Mouse (Mus musculus): ENCODE data around the gene Sstr3.

Gene Sstr3

DNA sequence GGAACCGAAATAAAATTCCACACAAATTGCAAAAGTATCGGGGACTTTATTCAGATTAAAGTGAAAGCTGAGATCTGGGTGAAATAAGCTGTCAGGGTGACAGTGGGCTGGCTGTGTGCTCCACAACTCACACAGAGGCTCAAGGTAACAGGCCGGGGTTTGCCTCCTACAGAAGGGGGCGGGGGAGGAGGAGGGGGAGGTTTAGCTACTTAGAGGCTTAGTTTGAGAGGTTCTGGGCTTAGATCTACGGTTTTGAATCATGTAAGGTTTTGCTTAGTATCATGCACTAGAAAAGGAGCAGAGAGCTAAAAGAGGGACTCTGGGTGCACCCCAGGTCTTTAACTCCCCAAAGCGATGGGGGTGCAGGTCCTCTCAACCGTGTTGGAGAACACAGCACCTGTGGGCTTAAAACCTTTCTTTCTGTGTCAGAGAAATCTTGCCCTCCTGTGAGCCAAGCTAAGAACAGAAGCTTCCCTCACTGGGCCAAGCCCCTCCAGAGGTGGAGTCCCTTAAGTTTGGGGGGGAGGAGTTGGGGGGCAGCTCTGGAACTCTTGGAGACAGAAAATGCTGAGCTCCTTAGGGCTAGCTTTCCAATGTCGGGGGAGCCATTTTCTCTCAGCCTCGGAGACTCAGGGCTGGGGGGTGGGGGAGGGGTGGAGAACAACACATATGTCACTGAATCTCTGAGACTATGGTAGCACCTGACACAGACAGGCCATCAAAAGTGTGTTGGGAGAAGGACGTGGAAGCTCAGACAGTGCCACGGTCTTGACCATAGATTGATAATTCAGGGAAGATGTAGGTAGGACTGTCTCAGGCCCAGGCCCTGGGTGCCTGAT, 14.9 kb upstream of the Sstr3 start:
- DNase-seq (ENCODE audit: low spot score in 2 of 2): no peak

DNA sequence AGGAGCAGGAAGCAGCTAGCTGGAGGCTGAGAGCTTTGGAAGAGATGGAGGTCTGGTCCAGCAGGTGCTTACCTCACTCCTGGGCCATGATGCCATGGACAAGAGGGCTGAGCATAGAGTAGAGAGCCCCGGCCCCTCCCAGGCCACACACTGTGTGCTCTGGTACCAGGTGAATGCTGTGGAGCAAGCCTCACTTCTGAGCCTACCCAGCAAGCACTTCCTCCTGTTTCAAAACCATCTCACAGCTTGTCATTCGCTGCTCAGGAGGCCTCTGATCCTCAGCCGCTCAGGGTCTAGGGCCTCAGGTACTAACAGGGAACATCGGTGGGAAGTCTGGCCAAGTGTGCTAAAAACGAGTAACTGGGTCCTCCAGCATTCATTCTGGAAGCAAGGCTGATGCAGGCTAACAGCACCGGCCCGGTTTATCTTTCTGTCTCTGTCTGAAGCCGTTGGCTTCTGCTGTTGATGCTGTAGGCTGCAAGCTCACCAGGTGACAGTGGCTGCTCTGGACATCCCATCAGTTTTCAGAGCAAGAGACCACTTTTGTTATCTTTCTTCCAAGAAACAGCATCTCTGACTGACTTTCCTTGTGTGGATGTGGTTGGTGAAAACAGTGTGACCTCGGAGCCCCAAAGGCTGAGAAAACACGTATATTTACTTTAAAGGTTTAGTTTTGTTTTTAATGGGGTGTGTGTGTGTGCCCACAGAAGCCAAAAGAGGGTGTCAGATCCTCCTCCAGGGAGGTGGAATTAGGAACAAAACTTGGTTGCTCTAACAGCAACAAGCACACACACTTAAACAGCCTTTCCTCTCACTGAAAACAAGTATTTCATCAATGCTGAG, 13.4 kb upstream of the Sstr3 start:
- no peak for DNase-seq (ENCODE audit: low spot score in 2 of 2)

DNA sequence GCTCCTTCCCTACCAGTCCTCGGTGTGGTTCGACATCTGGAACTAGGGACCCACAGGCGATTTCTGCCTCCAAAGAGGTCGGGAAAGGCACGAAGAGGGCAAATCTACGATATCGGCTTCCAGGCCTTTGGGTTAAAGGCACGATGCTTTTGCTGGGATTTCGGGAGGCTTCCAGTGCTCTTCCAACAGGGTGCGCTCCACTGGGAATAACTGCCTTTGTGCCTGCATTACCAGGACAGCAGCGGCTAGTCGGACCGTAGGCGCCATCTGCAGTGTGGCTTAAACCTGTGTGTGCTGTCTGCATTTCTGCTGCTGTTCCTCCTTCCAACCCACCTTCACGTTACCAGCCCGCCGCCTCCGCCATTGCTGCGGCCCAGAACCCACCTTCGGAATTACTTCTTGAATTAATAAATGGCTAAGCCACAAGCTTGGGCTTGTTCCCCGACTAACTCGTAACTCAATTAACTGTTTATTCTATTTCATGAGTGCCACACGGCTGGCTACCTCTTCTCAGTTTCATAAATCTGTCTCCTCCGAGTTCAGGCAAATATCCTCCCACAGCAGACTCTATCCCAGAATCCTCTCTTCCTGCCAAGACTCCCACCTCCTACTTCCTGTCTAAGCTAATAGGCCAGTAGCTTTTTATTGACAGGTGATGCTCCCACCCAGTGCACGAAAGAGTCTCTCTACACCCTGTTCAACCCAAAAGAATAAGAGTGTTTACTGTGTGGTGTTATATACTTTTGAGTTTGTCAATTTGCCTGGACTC, 10.2 kb upstream of the Sstr3 start:
- DNase-seq (ENCODE audit: low spot score in 2 of 2): no peak

DNA sequence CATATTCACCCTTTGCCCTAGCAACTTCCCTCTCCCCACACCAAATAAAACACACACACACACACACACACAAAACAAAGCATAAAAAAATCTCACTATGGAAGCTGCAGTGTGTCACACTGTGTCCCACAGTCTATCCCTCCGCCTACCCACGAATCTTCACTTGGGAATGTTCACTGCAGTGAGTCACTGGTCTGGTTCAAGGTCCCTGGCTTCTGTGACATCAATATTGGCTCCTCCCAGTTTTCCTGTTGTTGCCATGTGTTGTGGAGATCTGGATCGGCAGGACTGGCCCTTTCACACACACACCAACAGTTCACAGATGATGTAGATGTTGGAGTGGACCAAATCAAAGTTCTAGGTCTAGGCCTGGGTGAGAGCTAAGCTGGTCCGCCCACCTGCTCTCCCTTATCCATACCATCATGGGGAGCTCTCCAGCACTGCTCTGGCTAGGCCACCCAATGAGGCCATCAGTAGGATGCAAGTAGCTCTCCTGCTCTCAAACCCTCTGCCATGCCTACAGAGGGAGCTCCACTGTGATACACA, 4.8 kb upstream of the Sstr3 start:
- no peak for DNase-seq (ENCODE audit: low spot score in 2 of 2)

DNA sequence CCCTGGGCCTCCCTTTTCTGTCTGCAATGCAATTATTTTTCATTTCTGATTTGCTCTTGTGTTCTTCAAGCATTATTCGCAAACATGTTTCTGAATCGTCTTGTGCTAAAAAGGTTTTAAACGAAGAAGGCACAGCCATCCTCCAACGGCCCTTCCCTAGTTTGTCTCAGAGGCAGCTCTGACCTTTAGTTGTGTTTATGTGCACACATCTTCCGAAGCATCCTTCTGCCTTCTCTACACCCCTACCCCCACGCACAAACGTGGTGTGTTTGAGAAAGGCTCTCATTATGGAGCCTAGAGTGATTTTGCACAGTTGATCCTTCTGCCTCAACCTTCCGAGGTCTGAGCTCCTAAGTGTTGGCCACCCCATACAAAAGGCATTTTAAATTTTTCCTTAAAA, 4.2 kb upstream of the Sstr3 start:
- DNase-seq (ENCODE audit: low spot score in 2 of 2): no peak

DNA sequence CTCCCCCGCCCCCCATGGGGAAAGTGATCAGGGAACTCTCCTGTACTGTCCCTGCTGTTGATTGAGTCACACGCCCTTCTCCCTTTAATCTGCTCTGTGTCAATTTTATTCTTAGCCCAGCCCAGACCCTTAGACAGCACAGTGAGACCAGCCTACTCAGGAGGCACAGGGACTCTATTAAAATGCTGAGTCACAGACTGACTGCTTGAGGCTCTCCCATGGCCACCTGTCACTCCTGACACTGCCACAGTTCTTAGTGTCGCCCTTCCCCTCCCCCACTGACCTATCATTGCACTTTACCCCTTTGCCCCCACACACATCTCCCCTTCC, 3.8 kb upstream of the Sstr3 start:
- no peak for DNase-seq (ENCODE audit: low spot score in 2 of 2)

DNA sequence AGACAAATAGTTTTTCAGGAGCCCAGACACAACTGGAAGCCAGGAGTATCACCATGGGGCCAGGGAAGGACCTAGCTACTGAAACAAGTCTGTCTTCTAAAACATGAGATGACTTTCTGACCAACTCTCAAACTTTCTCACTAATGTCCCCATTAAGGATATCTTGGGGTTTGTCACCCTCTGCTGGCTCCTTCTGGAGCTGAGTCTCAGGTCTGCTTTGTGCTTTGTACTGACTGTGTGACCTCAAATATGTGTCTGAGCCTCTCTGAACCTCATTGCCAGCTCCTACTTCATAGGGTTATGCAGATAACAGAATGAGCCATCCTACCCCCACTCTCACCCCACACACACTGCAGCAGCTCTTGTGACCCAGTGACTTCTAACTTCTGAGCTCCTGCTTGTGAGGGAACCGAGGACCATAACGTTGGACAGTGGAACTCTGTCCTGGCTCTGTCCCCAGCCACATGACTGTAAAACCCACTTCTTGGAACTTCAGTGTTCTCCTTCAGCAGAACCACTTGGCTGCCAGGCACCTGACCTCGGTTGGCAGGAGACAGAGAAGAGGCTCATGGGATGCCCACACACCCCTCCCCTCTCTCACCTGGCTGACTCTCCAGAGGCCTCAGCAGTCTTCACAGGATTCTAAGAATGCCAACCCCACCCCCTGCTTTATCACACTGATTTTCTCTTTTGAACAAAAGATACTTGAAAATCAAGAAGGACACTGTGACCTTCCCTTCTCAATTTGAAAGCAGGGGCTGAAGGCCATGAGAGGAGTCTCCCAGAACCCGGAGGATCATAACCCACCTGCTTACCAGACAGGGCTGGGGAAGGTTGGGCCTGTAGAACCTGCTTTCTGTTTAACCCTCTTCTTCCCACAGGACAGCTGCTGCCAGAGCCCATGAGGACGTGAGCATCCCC, 3.2 kb upstream of the Sstr3 start:
- DNase-seq (ENCODE audit: low spot score in 2 of 2): no peak

DNA sequence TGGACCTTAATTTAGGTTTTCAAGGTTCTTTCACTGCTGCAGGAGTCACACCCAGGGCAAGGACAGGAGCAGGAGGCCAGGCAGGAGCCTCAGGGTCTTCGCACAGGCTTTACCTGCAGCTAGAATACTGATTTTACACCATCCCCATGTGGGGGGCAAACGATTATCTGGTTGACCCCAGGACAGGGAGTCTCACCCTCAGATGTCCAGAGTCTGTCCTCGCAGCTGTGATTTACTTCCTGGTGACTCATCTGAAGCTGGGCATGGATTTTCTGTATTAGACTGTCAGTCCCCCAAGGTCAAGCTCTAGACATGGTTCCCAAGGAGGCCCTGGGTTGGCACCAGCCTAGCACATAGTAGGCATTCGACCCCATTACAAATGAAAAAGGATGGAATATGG, 1.6 kb upstream of the Sstr3 start:
- no peak for DNase-seq (ENCODE audit: low spot score in 2 of 2)

DNA sequence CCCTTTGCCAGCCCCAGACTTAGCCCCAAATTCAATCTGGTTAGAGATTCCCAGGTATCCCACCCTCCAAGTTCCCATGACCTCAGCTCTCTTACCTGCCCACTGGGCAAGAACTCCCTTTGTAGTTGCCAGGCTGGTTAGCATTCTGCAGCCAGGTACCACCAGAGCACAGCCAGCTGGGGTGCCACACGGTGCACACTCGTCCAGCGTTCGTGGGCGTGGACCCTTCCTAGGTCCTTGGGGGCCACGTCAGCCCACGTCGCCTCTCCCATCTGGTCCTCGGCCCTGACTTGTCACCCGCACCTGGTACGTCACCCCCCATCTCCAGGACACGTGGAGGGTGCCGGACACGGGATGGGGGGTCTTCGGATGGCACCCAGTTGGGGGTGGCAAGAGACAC, 444 bp downstream of the Sstr3 start:
- no peak for DNase-seq (ENCODE audit: low spot score in 2 of 2)

DNA sequence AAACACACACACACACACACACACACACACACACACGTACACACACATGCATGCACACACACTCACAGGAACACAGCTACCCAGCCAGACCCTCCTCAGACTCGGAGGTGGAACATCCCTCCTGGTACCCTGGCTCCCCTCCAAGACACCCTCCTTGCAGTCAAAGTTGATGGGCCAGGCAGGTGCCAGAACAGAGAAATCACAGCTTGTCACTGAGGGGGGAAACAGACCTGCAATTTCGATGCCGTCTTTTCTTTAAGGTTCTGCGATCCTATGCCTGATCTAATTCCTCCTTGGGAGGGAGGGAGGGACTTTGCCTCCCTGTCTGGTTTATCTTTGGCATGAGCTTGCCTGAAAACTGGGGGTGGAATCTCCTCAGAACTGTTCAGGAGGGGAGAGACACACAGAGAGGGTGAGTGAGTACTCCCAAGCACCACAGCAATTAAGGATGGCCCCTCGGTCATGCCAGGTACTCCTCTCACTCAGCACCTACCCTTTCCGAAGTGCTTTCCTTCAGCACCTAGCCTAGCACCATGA, 1.6 kb downstream of the Sstr3 start:
- no peak for DNase-seq (ENCODE audit: low spot score in 2 of 2)

DNA sequence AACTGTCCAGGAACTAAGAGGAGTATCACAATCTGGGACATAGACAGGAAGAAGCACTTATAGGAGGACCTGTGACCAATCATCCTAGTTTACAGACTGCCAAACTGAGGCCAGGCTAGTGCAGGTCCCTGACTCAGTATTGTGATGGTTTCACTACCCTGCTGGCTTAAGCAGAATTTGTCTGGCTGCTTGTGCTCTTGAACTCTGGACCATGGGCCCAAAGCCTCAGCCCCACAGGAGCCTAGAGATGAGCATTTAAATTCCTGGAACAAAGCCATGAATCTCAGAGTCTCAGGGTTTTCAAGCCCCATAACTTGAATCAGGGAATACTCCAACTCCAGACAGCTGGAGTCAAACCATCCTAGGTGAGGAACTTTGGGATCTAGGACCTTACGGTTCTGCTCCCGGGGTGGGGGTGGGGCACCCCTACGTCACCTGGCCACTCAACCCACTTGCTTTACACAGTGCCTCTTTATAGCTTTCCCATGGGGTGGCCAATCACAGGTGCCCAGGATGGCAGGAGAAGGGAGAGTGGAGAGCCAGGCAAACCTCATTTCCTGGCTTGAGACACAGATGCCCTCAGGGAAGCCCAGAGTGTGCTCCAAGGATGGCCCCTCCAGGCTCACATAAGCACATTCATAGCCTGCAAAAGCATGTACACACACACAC, 2.3 kb downstream of the Sstr3 start:
- no peak for DNase-seq (ENCODE audit: low spot score in 2 of 2)

DNA sequence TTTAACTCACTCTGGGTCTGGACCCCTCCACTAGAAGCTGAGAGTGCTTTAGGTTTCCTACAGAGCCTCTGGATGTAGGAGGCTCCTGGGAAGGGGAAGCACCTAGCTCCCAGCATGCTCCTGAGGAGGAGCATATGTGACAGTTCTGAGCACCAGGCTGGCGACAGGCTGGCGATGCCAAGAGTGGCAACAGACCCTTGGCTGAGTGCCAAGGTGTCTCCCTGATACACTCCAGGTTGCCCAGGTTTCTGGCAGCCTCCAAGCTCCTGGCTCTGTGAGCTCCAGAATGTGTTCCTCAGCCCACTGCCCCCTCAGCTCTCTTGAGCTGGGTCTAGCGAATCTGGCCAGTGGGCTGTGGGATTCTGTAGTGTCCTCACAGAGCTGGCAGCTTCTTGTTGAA, 2.9 kb downstream of the Sstr3 start:
- DNase-seq (ENCODE audit: low spot score in 2 of 2): no peak

DNA sequence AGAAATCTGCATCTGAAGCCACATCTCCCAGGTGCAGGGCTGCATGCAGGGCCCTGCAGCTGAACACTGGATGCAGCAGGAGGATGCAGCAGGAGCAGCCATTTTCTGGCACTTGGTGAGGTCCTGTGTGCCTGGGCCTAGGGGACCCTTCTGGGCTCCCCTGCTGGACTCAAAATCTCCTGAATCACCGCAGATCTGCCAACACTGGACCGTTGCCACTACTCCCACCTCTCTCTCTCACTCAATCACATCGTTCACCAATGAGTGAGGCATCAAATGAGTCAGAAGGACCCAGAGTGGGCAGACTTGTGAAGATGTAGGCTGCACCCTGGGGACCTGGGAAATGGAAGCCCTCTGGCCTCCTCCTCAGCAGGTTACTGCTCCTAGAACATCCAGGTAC, 3.4 kb downstream of the Sstr3 start:
- no peak for DNase-seq (ENCODE audit: low spot score in 2 of 2)

DNA sequence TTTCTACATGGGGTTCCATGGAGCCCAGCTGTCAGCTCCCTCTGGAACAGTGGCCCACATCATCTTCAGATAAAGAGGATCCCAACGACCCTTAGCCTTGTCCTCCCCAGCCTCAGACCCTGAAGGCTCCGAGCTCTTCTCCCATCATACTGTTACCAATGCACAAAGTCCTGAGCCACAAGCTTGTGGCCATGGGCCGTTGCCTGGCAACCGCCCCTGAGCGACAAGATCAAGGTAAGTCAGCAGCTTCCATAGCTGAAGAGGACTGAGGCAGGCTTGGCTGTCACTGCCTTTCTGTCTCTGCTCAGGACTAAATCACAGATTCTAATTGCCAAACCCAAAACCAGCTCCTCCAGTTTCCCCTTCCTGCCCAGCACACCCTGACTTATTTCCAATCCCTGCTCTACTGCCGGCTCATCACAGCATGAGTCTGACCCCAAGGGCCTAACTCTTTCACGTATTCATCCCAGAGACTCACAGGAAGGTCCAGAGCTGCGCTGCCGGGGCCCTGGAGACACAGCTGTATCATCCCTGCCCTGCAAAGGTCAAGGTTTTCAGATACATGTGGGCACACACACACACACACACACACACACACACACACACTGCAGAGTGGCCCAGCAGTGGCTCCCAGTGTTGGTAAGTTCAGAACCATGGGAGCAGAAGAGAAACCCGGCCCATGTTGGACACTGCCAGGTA, 8.6 kb downstream of the Sstr3 start:
- no peak for DNase-seq (ENCODE audit: low spot score in 2 of 2)

DNA sequence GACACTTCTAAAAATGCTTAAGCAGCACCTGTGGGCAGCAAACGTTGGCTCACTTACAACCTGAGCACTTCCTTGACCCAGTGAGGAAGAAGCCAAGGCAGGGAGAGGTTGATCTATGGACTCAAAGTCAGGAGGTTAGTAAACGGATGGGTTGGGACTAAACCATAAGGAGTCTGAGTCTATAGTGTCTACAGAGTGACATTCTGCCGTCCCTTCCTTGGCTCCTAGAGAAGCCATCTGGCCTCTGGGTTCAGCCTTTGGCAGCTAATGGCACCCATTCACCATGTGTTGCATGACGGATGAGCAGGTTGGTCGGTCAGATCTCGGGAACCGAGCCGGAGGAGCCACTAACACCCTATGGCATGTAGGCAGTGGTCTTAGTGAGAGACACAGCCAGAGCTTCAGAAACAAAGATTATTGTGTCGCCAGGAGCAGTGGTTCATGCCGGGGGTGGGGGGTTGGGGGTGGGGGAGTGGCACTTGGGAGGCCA, 11.1 kb downstream of the Sstr3 start:
- no peak for DNase-seq (ENCODE audit: low spot score in 2 of 2)

DNA sequence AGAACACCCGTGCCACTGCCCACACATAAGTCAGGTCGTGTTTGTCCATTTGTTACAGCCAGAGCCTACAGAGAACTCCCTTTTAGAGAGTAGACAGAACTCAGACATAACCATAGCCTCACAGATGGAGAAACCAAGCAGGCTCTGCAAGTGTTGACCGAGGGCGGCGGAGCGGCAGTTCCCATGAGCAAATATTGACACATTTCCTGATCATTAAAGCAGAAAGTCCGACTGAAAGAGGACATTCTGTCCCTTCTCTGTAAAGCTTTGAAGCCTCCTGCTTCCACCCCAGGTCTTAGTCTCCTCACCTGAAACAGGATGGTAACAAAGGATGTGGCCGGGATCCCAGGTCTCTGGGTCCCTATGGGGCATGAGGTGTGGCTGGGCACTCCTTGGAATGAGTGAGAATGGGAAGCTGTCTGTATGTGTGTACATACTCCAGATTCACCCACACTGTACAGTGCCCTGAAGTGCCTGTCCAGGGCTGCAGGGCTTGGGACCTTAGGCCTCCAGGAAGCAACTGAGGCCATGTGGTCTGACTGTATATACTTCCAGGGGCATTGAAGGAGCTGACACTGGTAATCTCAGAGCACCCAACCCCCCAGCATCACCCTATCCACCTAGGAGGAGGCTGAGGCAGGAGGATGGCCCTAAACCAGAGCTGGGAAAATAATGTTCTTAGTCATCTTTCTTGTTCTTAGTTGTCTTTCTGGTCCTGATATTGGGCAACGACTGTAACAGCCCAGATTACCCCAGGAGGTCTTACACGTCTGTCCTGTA, 11.7 kb downstream of the Sstr3 start:
- no peak for DNase-seq (ENCODE audit: low spot score in 2 of 2)

DNA sequence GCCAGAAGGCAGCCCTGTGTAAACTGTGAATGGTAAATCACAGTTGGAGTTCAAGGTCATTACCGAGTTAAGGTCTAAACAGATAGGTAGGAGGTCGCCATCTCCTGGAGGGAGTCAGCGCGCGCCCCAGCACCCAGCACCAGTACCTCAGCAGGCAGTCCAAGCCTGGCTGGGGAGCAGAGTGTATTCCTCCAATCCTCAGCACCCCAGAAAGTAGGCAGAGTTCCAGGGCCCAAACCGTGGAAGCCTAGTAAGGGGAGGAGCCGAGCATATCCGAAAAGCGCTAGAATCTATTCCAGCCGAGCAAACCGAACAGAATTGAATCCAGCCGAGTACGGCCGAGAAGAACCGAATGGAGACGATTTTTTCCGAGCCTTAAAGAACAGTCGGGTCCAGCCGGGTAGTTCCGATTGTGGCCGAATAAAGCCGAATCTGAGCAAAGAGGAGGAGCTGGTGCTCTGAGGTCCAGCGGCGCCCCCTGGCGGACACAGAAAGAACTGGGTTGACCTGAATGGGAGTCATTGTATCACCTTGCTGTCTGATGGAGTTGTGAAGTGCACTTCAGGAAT, 12.5 kb downstream of the Sstr3 start:
- peak; percentile 89 to 96 for DNase-seq (ENCODE audit: low spot score in 2 of 2)

DNA sequence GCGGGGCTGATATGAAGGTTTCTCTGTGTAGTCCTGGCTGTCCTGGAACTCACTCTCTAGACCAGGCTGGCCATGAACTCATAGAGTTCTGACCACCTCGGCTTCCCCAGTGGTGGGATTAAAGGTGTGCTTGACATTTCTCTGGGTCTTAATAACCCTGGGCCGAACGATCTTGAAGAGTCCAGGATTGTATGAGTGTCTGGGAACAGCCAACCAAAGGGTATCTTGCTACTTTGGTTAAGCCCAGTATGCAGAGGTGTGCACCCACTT, 13.1 kb downstream of the Sstr3 start:
- DNase-seq (ENCODE audit: low spot score in 2 of 2): no peak

Measured in thymus, postnatal 10 days (tissue).